ENCODE assay signal across 18 mouse cellular contexts in the genomic region with DNA sequence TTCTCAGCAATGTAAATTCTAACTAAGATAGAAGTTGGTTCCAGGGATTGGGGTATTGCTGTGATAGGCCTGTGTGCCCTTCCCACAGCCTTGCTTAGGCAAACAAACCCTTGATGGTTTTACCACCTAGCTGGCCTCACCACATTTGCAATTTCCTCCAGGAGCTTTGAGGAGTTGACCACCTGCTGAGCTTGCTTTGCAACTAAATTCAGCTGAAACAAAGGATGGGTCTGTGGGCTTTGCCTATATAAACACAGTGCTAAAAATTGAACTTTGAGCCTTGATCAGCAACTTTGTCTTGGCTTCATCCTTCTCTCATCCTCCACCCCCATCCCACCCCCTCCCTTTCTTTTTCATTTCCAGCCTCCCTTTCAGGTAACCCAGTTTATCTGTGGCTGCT.
"Had no signal": no experiment of that assay in that cellular context is flagged by ENCODE, and none has a peak within 500 bp of the region (broad histone marks: within the 10 kb centered on the region; RNA-seq: fewer than 3 reads in every experiment).

No protein-coding gene starts in this region.

- DNase-seq: liver, postnatal 0 days; lung, adult 2 months; lung, postnatal 14 days; lung, postnatal 36 days; midbrain, embryonic 14.5 days; right cerebral cortex, postnatal 14 days; thymus, adult 2 months; thymus, postnatal 25 days; thymus, postnatal 4 days had no signal

- H3K27ac ChIP-seq: lung, embryonic 15.5 days; macrophage; midbrain, embryonic 10.5 days; midbrain, embryonic 12.5 days; neural tube, embryonic 13.5 days; stomach, embryonic 15.5 days; stomach, postnatal 0 days had no signal

- H3K4me3 ChIP-seq: lung, embryonic 15.5 days; megakaryocyte, embryonic 14.5 days; midbrain, embryonic 10.5 days; midbrain, embryonic 12.5 days; myocyte; neural tube, embryonic 13.5 days; stomach, embryonic 15.5 days had no signal
